Mouse (Mus musculus): ENCODE data around the gene Fbxl13. TPM values are rescaled to one million over a fixed set of nuclear protein-coding genes. Genes with fewer than 3 reads are reported as not detected.
A peak's percentile ranks its signal among the peaks of the same experiment; 100 is the strongest.

Gene Fbxl13
- polyA plus RNA-seq, 1 experiment from 2014 or later = 0.18 TPM

GRCm38 (mm10) chr5:21485197-21485829 is 160.1 kb downstream of the Fbxl13 start:
- H3K9me3 ChIP-seq (replicated peaks; ENCODE audit: control insufficient read depth, low read length) = no peaks in the 10 kb centered on the region
- H3K9ac ChIP-seq (ENCODE audit: low read length) = no peak overlapping the region
- H3K4me3 ChIP-seq (ENCODE audit: low read depth, low read length) = no peak overlapping the region
- H3K4me1 ChIP-seq (ENCODE audit: control insufficient read depth, insufficient read depth, low read length) = no peaks in the 10 kb centered on the region
- H3K36me3 ChIP-seq (ENCODE audit: control insufficient read depth, insufficient read depth, low read length) = no peaks in the 10 kb centered on the region
- ATAC-seq (no peak), DNase-seq (ENCODE audit: low spot score) (no peak)
- no peak overlapping the region for H3K27ac ChIP-seq (ENCODE audit: low read depth, low read length)
- 93% methylated on average over 8 of the region's 8 CpGs for WGBS
- no peaks in the 10 kb centered on the region for H3K27me3 ChIP-seq (replicated peaks; ENCODE audit: control insufficient read depth, insufficient read depth, low read length)
- H3K4me2 ChIP-seq (ENCODE audit: low read length) = no peak overlapping the region

- WGBS = 92% methylated on average over 8 of the region's 8 CpGs
- no peak overlapping the region for H3K4me2 ChIP-seq (ENCODE audit: low read length)
- ATAC-seq (no peak), DNase-seq (ENCODE audit: low spot score) (no peak)
- no peaks in the 10 kb centered on the region for H3K4me1 ChIP-seq (ENCODE audit: control insufficient read depth, insufficient read depth, low read length)
- H3K27ac ChIP-seq (ENCODE audit: low read depth, low read length) = no peak overlapping the region
- H3K36me3 ChIP-seq (ENCODE audit: control insufficient read depth, insufficient read depth, low read length) = no peaks in the 10 kb centered on the region
- H3K9me3 ChIP-seq (replicated peaks; ENCODE audit: control insufficient read depth, low read length) = no peaks in the 10 kb centered on the region
- H3K4me3 ChIP-seq (ENCODE audit: low read depth, low read length) = no peak overlapping the region
- H3K9ac ChIP-seq (ENCODE audit: low read length) = no peak overlapping the region
- H3K27me3 ChIP-seq (replicated peaks; ENCODE audit: control insufficient read depth, insufficient read depth, low read length) = no peaks in the 10 kb centered on the region
Measured at GRCm38 (mm10) chr5:21483275-21483674, 162.2 kb downstream of the Fbxl13 start.

- Histone ChIP-seq H3K4me3 (ENCODE audit: low read depth, low read length) (no peak overlapping the region), H3K27me3 (replicated peaks; ENCODE audit: control insufficient read depth, insufficient read depth, low read length) (no peaks in the 10 kb centered on the region), H3K4me2 (ENCODE audit: low read length) (no peak overlapping the region), H3K9ac (ENCODE audit: low read length) (no peak overlapping the region), H3K27ac (ENCODE audit: low read depth, low read length) (no peak overlapping the region), H3K4me1 (ENCODE audit: control insufficient read depth, insufficient read depth, low read length) (no peaks in the 10 kb centered on the region), H3K36me3 (ENCODE audit: control insufficient read depth, insufficient read depth, low read length) (no peaks in the 10 kb centered on the region), H3K9me3 (replicated peaks; ENCODE audit: control insufficient read depth, low read length) (no peaks in the 10 kb centered on the region)
- WGBS = 40% methylated on average over 11 of the region's 11 CpGs
- ATAC-seq (no peak), DNase-seq (ENCODE audit: low spot score) (peak; percentile 7)
Measured at GRCm38 (mm10) chr5:21482446-21483222, 162.8 kb downstream of the Fbxl13 start.

GRCm38 (mm10) chr5:21481521-21481920 is 163.9 kb downstream of the Fbxl13 start:
- no peaks in the 10 kb centered on the region for H3K9me3 ChIP-seq (replicated peaks; ENCODE audit: control insufficient read depth, low read length)
- ATAC-seq = no peak
- WGBS = 90% methylated on average over 6 of the region's 6 CpGs
- no peak for DNase-seq (ENCODE audit: low spot score)
- no peak overlapping the region for H3K4me3 ChIP-seq (ENCODE audit: low read depth, low read length)
- no peak overlapping the region for H3K9ac ChIP-seq (ENCODE audit: low read length)
- H3K4me1 ChIP-seq (ENCODE audit: control insufficient read depth, insufficient read depth, low read length) = no peaks in the 10 kb centered on the region
- H3K36me3 ChIP-seq (ENCODE audit: control insufficient read depth, insufficient read depth, low read length) = no peaks in the 10 kb centered on the region
- H3K27me3 ChIP-seq (replicated peaks; ENCODE audit: control insufficient read depth, insufficient read depth, low read length) = no peaks in the 10 kb centered on the region
- no peak overlapping the region for H3K4me2 ChIP-seq (ENCODE audit: low read length)
- H3K27ac ChIP-seq (ENCODE audit: low read depth, low read length) = no peak overlapping the region

GRCm38 (mm10) chr5:21479746-21480145 is 165.7 kb downstream of the Fbxl13 start:
- ATAC-seq = no peak
- H3K9ac ChIP-seq (ENCODE audit: low read length) = no peak overlapping the region

GRCm38 (mm10) chr5:21478428-21478827 is 167.0 kb downstream of the Fbxl13 start:
- no peak for ATAC-seq
- no peaks in the 10 kb centered on the region for H3K36me3 ChIP-seq (ENCODE audit: control insufficient read depth, insufficient read depth, low read length)
- no peaks in the 10 kb centered on the region for H3K4me1 ChIP-seq (ENCODE audit: control insufficient read depth, insufficient read depth, low read length)
- no peaks in the 10 kb centered on the region for H3K9me3 ChIP-seq (replicated peaks; ENCODE audit: control insufficient read depth, low read length)
- no peak overlapping the region for H3K4me2 ChIP-seq (ENCODE audit: low read length)
- no peak overlapping the region for H3K9ac ChIP-seq (ENCODE audit: low read length)
- no peak for DNase-seq (ENCODE audit: low spot score)
- no peaks in the 10 kb centered on the region for H3K27me3 ChIP-seq (replicated peaks; ENCODE audit: control insufficient read depth, insufficient read depth, low read length)
- H3K4me3 ChIP-seq (ENCODE audit: low read depth, low read length) = no peak overlapping the region
- 94% methylated on average over 5 of the region's 5 CpGs for WGBS
- H3K27ac ChIP-seq (ENCODE audit: low read depth, low read length) = no peak overlapping the region

More at GRCm38 (mm10) chr5:21479746-21480145, 165.7 kb downstream of the Fbxl13 start:
- Histone ChIP-seq H3K27ac (ENCODE audit: low read depth, low read length) (no peak overlapping the region), H3K4me3 (ENCODE audit: low read depth, low read length) (no peak overlapping the region), H3K36me3 (ENCODE audit: control insufficient read depth, insufficient read depth, low read length) (no peaks in the 10 kb centered on the region), H3K9me3 (replicated peaks; ENCODE audit: control insufficient read depth, low read length) (no peaks in the 10 kb centered on the region), H3K4me1 (ENCODE audit: control insufficient read depth, insufficient read depth, low read length) (no peaks in the 10 kb centered on the region), H3K4me2 (ENCODE audit: low read length) (no peak overlapping the region), H3K27me3 (replicated peaks; ENCODE audit: control insufficient read depth, insufficient read depth, low read length) (no peaks in the 10 kb centered on the region)
- WGBS = 92% methylated on average over 5 of the region's 5 CpGs
- DNase-seq (ENCODE audit: low spot score) = no peak

- WGBS = 93% methylated on average over 12 of the region's 12 CpGs
- Histone ChIP-seq H3K9me3 (replicated peaks; ENCODE audit: control insufficient read depth, low read length) (no peaks in the 10 kb centered on the region), H3K36me3 (ENCODE audit: control insufficient read depth, insufficient read depth, low read length) (no peaks in the 10 kb centered on the region), H3K27ac (ENCODE audit: low read depth, low read length) (no peak overlapping the region), H3K27me3 (replicated peaks; ENCODE audit: control insufficient read depth, insufficient read depth, low read length) (no peaks in the 10 kb centered on the region), H3K4me2 (ENCODE audit: low read length) (no peak overlapping the region), H3K4me3 (ENCODE audit: low read depth, low read length) (no peak overlapping the region), H3K4me1 (ENCODE audit: control insufficient read depth, insufficient read depth, low read length) (no peaks in the 10 kb centered on the region), H3K9ac (ENCODE audit: low read length) (no peak overlapping the region)
- ATAC-seq (no peak), DNase-seq (ENCODE audit: low spot score) (no peak)
Measured at GRCm38 (mm10) chr5:21468100-21468499, 177.3 kb downstream of the Fbxl13 start.

GRCm38 (mm10) chr5:21467387-21467786 is 178.0 kb downstream of the Fbxl13 start:
- H3K27me3 ChIP-seq (replicated peaks; ENCODE audit: control insufficient read depth, insufficient read depth, low read length) = no peaks in the 10 kb centered on the region
- no peak overlapping the region for H3K4me2 ChIP-seq (ENCODE audit: low read length)
- H3K9me3 ChIP-seq (replicated peaks; ENCODE audit: control insufficient read depth, low read length) = no peaks in the 10 kb centered on the region
- no peak for DNase-seq (ENCODE audit: low spot score)
- 80% methylated on average over 7 of the region's 7 CpGs for WGBS
- no peaks in the 10 kb centered on the region for H3K36me3 ChIP-seq (ENCODE audit: control insufficient read depth, insufficient read depth, low read length)
- H3K4me3 ChIP-seq (ENCODE audit: low read depth, low read length) = no peak overlapping the region
- H3K4me1 ChIP-seq (ENCODE audit: control insufficient read depth, insufficient read depth, low read length) = no peaks in the 10 kb centered on the region
- no peak for ATAC-seq
- H3K27ac ChIP-seq (ENCODE audit: low read depth, low read length) = no peak overlapping the region
- no peak overlapping the region for H3K9ac ChIP-seq (ENCODE audit: low read length)
